Mouse (Mus musculus): ENCODE measurements around the gene Fmn2. TPM values are rescaled to one million over a fixed set of nuclear protein-coding genes. Genes with fewer than 3 reads are reported as not detected.

Fmn2 gene
- polyA plus RNA-seq, 1 experiment from 2014 or later = 0.34 TPM

DNA sequence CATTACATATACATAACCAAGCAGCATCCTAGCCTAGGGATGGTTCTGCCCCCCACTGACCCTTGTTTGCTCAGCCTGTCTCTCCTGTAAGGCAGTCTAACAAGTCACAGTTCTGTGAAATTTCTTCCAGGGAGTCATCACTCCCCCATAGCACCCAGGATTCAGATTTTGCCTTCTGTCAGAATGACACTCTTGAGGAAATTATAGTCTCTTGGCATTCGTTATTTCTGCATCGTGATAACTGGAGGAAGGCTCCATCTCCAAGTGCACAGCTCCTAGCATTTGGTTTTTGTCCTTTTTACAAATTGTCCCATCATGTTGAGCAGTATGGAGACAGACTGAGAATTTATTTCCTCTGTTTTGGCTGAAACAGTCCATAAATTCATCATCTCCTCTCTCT lies 56.9 kb downstream of the Fmn2 start:
- no peak overlapping the region for H3K4me2 ChIP-seq
- H3K36me3 ChIP-seq = no peaks in the 10 kb centered on the region
- no peak overlapping the region for H3K27ac ChIP-seq
- H3K4me3 ChIP-seq = no peak overlapping the region
- no peaks in the 10 kb centered on the region for H3K9me3 ChIP-seq (replicated peaks)
- H3K4me1 ChIP-seq (replicated peaks) = no peaks in the 10 kb centered on the region
- no peak for ATAC-seq (replicated peaks; ENCODE audit: insufficient number of reproducible peaks, insufficient read depth, low FRiP score, low read depth)
- H3K27me3 ChIP-seq = no peaks in the 10 kb centered on the region
- 79% methylated on average over 2 of the region's 2 CpGs for WGBS
- H3K9ac ChIP-seq = no peak overlapping the region

DNA sequence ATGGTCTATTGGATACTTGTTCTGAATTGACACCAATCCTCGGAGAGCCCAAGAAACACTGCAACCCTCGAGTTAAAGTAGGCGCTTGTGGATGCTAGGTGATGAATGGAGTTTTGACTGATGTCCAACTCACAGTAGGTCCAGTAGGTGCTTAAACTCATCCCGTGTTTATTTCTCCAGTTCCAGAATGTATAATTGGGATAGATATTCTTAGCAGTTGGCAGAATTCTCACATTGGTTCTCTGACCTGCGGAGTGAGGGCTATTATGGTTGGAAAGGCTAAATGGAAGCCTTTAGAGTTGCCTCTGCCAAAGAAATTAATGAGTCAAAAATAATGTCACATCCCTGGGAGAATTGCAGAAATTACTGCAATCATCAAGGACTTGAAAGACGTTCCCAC lies 62.9 kb downstream of the Fmn2 start:
- Histone ChIP-seq H3K9ac (no peak overlapping the region), H3K9me3 (replicated peaks) (no peaks in the 10 kb centered on the region), H3K27me3 (no peaks in the 10 kb centered on the region), H3K4me2 (no peak overlapping the region), H3K4me1 (replicated peaks) (no peaks in the 10 kb centered on the region), H3K4me3 (no peak overlapping the region), H3K36me3 (no peaks in the 10 kb centered on the region), H3K27ac (no peak overlapping the region)
- 78% methylated on average over 6 of the region's 6 CpGs for WGBS
- ATAC-seq (replicated peaks; ENCODE audit: insufficient number of reproducible peaks, insufficient read depth, low FRiP score, low read depth) = no peak

DNA sequence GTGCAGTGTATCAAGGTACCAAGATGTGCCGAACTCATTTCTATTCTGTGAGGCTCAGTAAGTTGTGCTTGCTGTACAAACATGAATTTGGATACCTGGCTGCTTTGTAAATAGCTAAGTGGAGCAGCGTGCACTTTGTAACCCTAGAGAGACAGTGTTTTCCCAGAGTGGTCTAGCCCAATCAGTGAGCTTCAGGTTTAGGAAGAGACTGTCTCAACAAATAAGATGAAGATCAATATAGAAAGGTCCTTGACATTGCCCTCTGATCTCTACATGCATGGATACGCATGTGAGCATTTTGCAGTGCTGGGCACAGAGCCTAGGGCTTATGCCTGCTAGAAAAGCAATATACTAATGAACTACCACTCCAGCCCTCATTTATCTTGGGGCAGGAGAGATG lies 67.0 kb downstream of the Fmn2 start:
- no peak overlapping the region for H3K4me3 ChIP-seq
- no peak; the same call in 1 of the 2 replicates for ATAC-seq (replicated peaks; ENCODE audit: insufficient number of reproducible peaks, insufficient read depth, low FRiP score, low read depth)
- no peaks in the 10 kb centered on the region for H3K27me3 ChIP-seq
- no peaks in the 10 kb centered on the region for H3K9me3 ChIP-seq (replicated peaks)
- no peaks in the 10 kb centered on the region for H3K36me3 ChIP-seq
- no peak overlapping the region for H3K27ac ChIP-seq
- no peaks in the 10 kb centered on the region for H3K4me1 ChIP-seq (replicated peaks)
- H3K4me2 ChIP-seq = no peak overlapping the region
- H3K9ac ChIP-seq = no peak overlapping the region
- 85% methylated on average over 3 of the region's 3 CpGs for WGBS

DNA sequence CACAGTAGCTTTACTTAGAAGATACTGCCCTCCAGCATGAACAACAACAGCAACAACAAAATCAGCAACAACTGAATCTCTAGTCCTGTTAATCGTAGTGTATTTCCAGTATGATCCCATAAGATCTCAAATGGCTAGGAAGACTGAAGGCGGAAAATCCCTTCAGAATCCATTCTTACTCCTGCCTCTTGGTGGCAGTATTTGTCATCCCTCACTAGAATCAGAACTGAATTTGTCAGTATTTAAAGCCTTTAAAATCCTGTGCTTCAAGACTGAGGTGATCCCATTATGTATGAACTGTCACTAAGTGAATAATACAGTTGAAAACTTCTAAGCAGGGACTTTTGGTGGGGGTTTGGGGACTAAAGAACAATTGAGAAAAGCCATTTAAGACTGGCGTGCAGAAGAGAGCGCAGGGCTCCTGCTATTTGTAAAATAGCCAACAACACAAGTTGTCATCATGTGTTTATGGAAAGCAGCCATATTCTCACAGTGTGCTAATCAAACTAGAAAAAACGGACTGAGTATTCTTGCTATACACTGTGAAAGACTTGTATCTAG lies 90.9 kb downstream of the Fmn2 start:
- H3K9me3 ChIP-seq (replicated peaks) = no peaks in the 10 kb centered on the region
- H3K36me3 ChIP-seq = no peaks in the 10 kb centered on the region
- no peak overlapping the region for H3K9ac ChIP-seq
- H3K27me3 ChIP-seq = no peaks in the 10 kb centered on the region
- 55% methylated on average over 5 of the region's 5 CpGs for WGBS
- no peaks in the 10 kb centered on the region for H3K4me1 ChIP-seq (replicated peaks)
- ATAC-seq (replicated peaks; ENCODE audit: insufficient number of reproducible peaks, insufficient read depth, low FRiP score, low read depth) = no peak
- no peak overlapping the region for H3K4me2 ChIP-seq
- H3K4me3 ChIP-seq = no peak overlapping the region
- H3K27ac ChIP-seq = no peak overlapping the region

DNA sequence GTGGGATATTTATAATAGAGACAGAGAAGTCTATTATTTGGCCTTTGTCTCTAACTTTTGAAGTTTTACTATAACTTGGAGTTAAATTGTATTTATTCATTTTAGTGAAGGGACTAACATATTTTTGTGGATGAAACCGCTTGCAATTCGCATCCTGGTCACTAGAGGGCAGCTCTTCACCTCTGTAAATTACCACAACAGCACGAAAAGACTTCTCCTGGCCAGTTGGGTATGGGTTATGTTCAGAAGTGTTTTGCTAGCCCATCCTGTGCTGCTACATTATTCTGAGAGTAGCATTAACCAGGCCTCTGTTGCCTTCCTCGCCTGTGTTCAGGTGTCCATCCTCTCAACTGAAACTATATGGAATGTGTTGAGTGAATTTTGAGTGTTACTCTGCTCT lies 93.4 kb downstream of the Fmn2 start:
- 4% methylated on average over 4 of the region's 4 CpGs for WGBS
- H3K9ac ChIP-seq = no peak overlapping the region
- no peak for ATAC-seq (replicated peaks; ENCODE audit: insufficient number of reproducible peaks, insufficient read depth, low FRiP score, low read depth)
- H3K27me3 ChIP-seq = no peaks in the 10 kb centered on the region
- no peaks in the 10 kb centered on the region; the same call in 1 of the 2 replicates for H3K4me1 ChIP-seq (replicated peaks)
- H3K4me2 ChIP-seq = no peak overlapping the region
- H3K36me3 ChIP-seq = no peaks in the 10 kb centered on the region
- H3K9me3 ChIP-seq (replicated peaks) = no peaks in the 10 kb centered on the region
- no peak overlapping the region for H3K4me3 ChIP-seq
- H3K27ac ChIP-seq = no peak overlapping the region

DNA sequence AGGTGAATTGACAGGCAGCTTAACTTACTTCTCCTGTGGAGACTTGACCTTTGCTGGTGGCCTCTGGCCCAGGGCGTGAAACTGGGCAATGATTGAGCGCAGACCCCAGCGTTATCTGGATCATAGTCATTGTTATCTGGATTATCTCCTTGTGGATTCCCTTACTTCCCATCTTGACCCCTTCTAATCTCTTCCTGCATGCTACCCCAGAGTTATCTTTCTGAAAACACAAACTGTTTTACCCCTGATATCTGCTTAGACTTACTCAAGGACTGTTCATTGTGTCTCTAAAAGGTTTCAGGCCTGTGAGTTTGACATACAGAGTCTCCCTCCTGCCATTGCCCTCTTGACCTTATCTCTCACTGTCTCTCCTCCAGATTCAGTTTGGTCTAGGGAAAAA lies 95.9 kb downstream of the Fmn2 start:
- Histone ChIP-seq H3K4me1 (replicated peaks) (no peaks in the 10 kb centered on the region; the same call in 1 of the 2 replicates), H3K36me3 (no peaks in the 10 kb centered on the region), H3K27ac (no peak overlapping the region), H3K9me3 (replicated peaks) (no peaks in the 10 kb centered on the region), H3K27me3 (no peaks in the 10 kb centered on the region), H3K4me3 (no peak overlapping the region), H3K9ac (no peak overlapping the region), H3K4me2 (no peak overlapping the region)
- no peak for ATAC-seq (replicated peaks; ENCODE audit: insufficient number of reproducible peaks, insufficient read depth, low FRiP score, low read depth)
- 64% methylated on average over 3 of the region's 3 CpGs for WGBS

DNA sequence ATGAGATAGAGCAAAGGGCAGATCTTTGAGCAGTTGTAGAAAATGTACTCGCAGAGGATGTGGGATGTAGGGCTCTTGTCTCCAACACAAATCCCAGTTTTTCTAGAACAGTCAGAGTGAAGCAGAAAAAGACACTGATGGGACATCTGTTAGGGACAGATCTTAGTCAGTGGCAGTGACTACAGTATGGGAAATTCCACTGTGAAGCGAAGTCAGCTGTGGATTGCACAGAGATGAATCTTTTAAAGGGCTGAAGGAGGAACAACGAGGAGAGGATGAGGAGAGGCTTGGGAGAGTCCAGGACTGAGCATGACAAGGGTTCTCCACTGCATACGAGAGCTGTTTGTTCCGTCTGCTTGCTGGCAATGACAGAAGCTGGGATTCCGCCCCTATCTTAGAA lies 96.6 kb downstream of the Fmn2 start:
- no peaks in the 10 kb centered on the region; the same call in 1 of the 2 replicates for H3K4me1 ChIP-seq (replicated peaks)
- H3K27ac ChIP-seq = no peak overlapping the region
- H3K27me3 ChIP-seq = no peaks in the 10 kb centered on the region
- no peak overlapping the region for H3K9ac ChIP-seq
- H3K4me3 ChIP-seq = no peak overlapping the region
- no peaks in the 10 kb centered on the region for H3K36me3 ChIP-seq
- WGBS = 46% methylated on average over 6 of the region's 6 CpGs
- H3K4me2 ChIP-seq = no peak overlapping the region
- H3K9me3 ChIP-seq (replicated peaks) = no peaks in the 10 kb centered on the region
- ATAC-seq (replicated peaks; ENCODE audit: insufficient number of reproducible peaks, insufficient read depth, low FRiP score, low read depth) = no peak

DNA sequence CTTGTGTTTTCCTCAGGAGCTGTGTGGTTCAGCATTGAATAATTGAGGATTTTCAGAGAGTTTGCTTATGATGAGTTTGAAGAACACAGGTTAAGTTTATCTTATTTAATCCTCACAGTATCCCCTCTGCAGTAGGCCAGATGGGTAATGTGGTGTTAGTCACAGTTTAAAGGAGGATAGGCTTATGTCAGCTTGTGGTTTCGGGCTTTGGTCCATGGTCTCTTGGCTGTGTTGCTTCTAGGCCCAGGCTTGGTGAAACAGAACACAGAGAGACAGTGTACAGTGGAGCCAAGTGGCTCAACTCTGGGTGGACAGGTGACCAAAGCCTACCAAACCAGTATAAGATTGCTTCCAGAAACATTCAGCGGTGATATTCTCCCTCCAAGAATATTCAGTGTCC lies 98.4 kb downstream of the Fmn2 start:
- H3K4me1 ChIP-seq (replicated peaks) = no peaks in the 10 kb centered on the region; the same call in 1 of the 2 replicates
- no peak overlapping the region for H3K4me2 ChIP-seq
- no peaks in the 10 kb centered on the region for H3K9me3 ChIP-seq (replicated peaks)
- no peak overlapping the region for H3K9ac ChIP-seq
- WGBS = 84% methylated on average over 2 of the region's 2 CpGs
- ATAC-seq (replicated peaks; ENCODE audit: insufficient number of reproducible peaks, insufficient read depth, low FRiP score, low read depth) = no peak
- no peaks in the 10 kb centered on the region for H3K27me3 ChIP-seq
- no peaks in the 10 kb centered on the region for H3K36me3 ChIP-seq
- H3K4me3 ChIP-seq = no peak overlapping the region
- H3K27ac ChIP-seq = no peak overlapping the region

DNA sequence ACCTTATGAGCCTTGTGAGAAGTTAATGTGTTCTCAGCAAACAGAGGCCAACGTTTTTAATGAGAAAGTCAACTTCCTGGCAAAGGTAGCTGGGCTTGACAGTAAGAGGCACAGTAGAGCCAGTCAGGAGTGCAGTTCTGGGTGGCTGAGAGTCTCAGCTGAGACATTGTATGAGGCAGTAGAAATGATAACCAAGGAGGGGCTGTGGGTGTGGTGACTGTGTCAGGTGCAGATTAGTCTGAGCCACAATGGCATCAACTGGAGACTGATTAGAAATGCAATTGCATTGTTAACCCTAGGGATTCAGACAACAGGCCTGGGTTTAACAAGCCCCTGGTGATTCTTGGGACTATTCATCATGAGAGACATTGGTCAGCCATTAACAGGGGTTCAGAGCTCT lies 99.0 kb downstream of the Fmn2 start:
- no peak overlapping the region for H3K27ac ChIP-seq
- H3K36me3 ChIP-seq = no peaks in the 10 kb centered on the region
- H3K9ac ChIP-seq = no peak overlapping the region
- H3K4me3 ChIP-seq = no peak overlapping the region
- no peak for ATAC-seq (replicated peaks; ENCODE audit: insufficient number of reproducible peaks, insufficient read depth, low FRiP score, low read depth)
- WGBS = 45% methylated on average over 1 of the region's 1 CpGs
- no peaks in the 10 kb centered on the region; the same call in 1 of the 2 replicates for H3K4me1 ChIP-seq (replicated peaks)
- H3K9me3 ChIP-seq (replicated peaks) = no peaks in the 10 kb centered on the region
- no peak overlapping the region for H3K4me2 ChIP-seq
- no peaks in the 10 kb centered on the region for H3K27me3 ChIP-seq

DNA sequence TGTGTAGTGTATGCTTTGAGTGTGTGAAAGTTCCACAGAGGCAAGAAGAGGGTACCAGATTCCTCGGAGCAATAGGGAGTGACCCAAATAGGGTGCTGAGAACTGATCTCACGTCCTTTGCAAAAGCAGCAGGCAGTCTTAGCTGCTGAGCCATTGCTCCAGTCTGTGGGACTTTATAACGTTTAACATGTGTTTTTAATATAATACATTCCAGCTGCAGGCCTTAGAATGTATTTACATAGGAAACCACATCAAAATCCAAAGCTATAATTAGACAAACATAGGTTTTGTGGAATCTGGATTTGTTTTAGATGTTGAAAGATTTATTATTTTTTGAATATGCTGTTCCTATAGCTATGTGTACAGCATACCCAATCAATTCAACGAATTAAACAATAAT lies 115.7 kb downstream of the Fmn2 start:
- no peaks in the 10 kb centered on the region for H3K27me3 ChIP-seq
- H3K27ac ChIP-seq = no peak overlapping the region
- no peak overlapping the region for H3K9ac ChIP-seq
- no peaks in the 10 kb centered on the region for H3K9me3 ChIP-seq (replicated peaks)
- no peak overlapping the region for H3K4me3 ChIP-seq
- WGBS = 55% methylated on average over 4 of the region's 4 CpGs
- no peaks in the 10 kb centered on the region for H3K36me3 ChIP-seq
- no peaks in the 10 kb centered on the region for H3K4me1 ChIP-seq (replicated peaks)
- H3K4me2 ChIP-seq = no peak overlapping the region
- ATAC-seq (replicated peaks; ENCODE audit: insufficient number of reproducible peaks, insufficient read depth, low FRiP score, low read depth) = no peak

DNA sequence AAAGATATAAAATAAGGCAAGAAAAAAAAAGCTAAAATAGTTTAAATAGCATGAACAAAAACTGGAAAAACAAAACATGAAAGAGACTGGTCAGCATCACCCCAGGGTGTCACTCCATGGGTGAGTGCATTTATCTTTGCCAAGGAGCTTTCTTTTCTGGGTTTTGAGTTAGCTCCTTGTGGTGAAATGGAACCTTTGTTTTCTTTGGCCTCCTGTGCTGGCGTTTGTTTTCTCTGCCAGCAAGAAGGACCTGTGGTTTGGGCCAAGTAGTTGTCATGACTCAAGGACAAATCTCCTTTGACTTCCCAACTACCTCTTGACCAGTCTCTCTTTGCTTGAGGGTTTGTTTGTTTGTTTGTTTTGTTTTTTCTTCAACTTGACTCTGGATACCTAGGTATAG lies 119.9 kb downstream of the Fmn2 start:
- Histone ChIP-seq H3K27ac (no peak overlapping the region), H3K4me1 (replicated peaks) (no peaks in the 10 kb centered on the region), H3K9me3 (replicated peaks) (no peaks in the 10 kb centered on the region), H3K4me2 (no peak overlapping the region), H3K4me3 (no peak overlapping the region), H3K27me3 (no peaks in the 10 kb centered on the region), H3K9ac (no peak overlapping the region), H3K36me3 (no peaks in the 10 kb centered on the region)
- ATAC-seq (replicated peaks; ENCODE audit: insufficient number of reproducible peaks, insufficient read depth, low FRiP score, low read depth) = no peak
- whole genome bisulfite sequencing = 13% methylated on average over 1 of the region's 1 CpGs

DNA sequence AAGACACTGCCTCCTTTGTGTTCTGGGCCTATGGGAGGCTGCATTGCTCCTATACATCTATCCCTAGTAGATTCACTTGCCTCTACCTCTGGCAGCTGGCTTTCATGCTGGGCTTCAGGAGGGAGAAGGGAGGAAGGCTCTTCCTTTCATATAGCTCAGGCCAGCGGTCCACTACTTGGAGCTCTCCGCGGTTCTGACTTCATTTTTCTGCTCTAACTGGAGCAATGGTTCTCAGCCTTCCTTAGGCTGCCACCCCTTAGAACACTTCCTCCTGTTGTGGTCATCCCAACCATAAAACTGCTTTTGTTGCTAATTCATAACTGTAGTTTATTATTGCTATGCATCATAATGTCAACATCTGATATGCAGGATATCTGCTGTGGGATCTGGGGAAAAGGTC lies 121.4 kb downstream of the Fmn2 start:
- Histone ChIP-seq H3K27ac (no peak overlapping the region), H3K9ac (no peak overlapping the region), H3K4me3 (no peak overlapping the region), H3K4me2 (no peak overlapping the region), H3K9me3 (replicated peaks) (no peaks in the 10 kb centered on the region), H3K4me1 (replicated peaks) (no peaks in the 10 kb centered on the region), H3K27me3 (no peaks in the 10 kb centered on the region), H3K36me3 (no peaks in the 10 kb centered on the region)
- ATAC-seq (replicated peaks; ENCODE audit: insufficient number of reproducible peaks, insufficient read depth, low FRiP score, low read depth) = no peak
- 29% methylated on average over 3 of the region's 3 CpGs for WGBS

All from heart, embryonic 15.5 days (tissue).